Mouse (Mus musculus) liver, embryonic 16.5 days (tissue): ENCODE measurements around the gene Nxph3. TPM values are rescaled to one million over a fixed set of nuclear protein-coding genes. Genes with fewer than 3 reads are reported as not detected.

Experiments used
- ATAC-seq: fragments of 200-750 bp; cut with Nextera tagmentation; 2 replicates; pipeline ENCODE4 v1.8.0; 2017; ENCODE audit warnings: low read depth, mild to moderate bottlenecking, moderate number of reproducible peaks, moderate library complexity
- H3K27ac ChIP-seq: fragments of 300-500 bp; sonication (generic); 2 replicates; pipeline ENCODE4 v1.5.1; 2014; ENCODE audit warnings: mild to moderate bottlenecking, low read length
- H3K27me3 ChIP-seq: fragments of 300-500 bp; sonication (generic); 2 replicates; pipeline ENCODE4 v1.6.1; 2014; ENCODE audit warnings: low read depth, low read length, mixed read lengths; ENCODE audit not compliant: control insufficient read depth, insufficient read depth
- H3K36me3 ChIP-seq: fragments of 300-500 bp; sonication (generic); 2 replicates; pipeline ENCODE4 v1.6.1; 2014; ENCODE audit warnings: mild to moderate bottlenecking; ENCODE audit not compliant: control insufficient read depth, insufficient read depth
- H3K4me1 ChIP-seq: fragments of 300-500 bp; sonication (generic); 2 replicates; pipeline ENCODE4 v1.6.1; 2014; ENCODE audit warnings: low read depth, low read length, mixed read lengths; ENCODE audit not compliant: control insufficient read depth
- H3K4me2 ChIP-seq: fragments of 300-500 bp; sonication (generic); 2 replicates; pipeline ENCODE4 v1.6.1; 2014; ENCODE audit warnings: low read depth, low read length, mixed read lengths
- H3K4me3 ChIP-seq: fragments of 300-500 bp; sonication (generic); 2 replicates; pipeline ENCODE4 v1.5.1; 2014; ENCODE audit warnings: low read depth, mild to moderate bottlenecking, low read length
- H3K9ac ChIP-seq: fragments of 300-500 bp; sonication (generic); 2 replicates; pipeline ENCODE4 v1.6.1; 2014; ENCODE audit warnings: low read depth, low read length
- H3K9me3 ChIP-seq: fragments of 300-500 bp; sonication (generic); replicated peaks from 2 replicates; pipeline ENCODE4 v1.6.1; 2016; ENCODE audit warnings: low read length; ENCODE audit not compliant: control insufficient read depth
- WGBS: fragments of 180-500 bp; shearing (Covaris S2); extraction: QIAGEN DNeasy Blood & Tissue Kit; methylation state at CpG from one replicate; pipeline ENCODE4 v1.1.7; 2014; ENCODE audit not compliant: insufficient replicate concordance; 5-methylcytosine and 5-hydroxymethylcytosine counted together
- polyA plus RNA-seq: library from polyadenylated mRNA; unstranded; fragments of >200 nt; fragmentation: Nextera tagmentation; extraction: Ambion mirVana; gene quantifications from 2 replicates; pipeline ENCODE4 v1.2.1, GENCODE M21; 2015

Gene Nxph3
- polyA plus RNA-seq, 1 experiment from 2014 or later = not detected

GRCm38 (mm10) chr11:95462168-95462567 is 52.2 kb downstream of the Nxph3 start:
- WGBS = 78% methylated on average over 3 of the region's 3 CpGs

GRCm38 (mm10) chr11:95460872-95461271 is 53.5 kb downstream of the Nxph3 start:
- Histone ChIP-seq H3K27me3 (no peaks in the 10 kb centered on the region), H3K4me1 (no peaks in the 10 kb centered on the region; the same call in 1 of the 2 replicates), H3K4me2 (no peak overlapping the region), H3K9ac (no peak overlapping the region), H3K36me3 (no peaks in the 10 kb centered on the region), H3K4me3 (no peak overlapping the region), H3K27ac (no peak overlapping the region), H3K9me3 (no peaks in the 10 kb centered on the region)
- 70% methylated on average over 2 of the region's 2 CpGs for WGBS
- ATAC-seq = no peak

More at GRCm38 (mm10) chr11:95462168-95462567, 52.2 kb downstream of the Nxph3 start:
- Histone ChIP-seq H3K4me3 (no peak overlapping the region), H3K4me1 (no peaks in the 10 kb centered on the region; the same call in 1 of the 2 replicates), H3K27me3 (no peaks in the 10 kb centered on the region), H3K36me3 (no peaks in the 10 kb centered on the region), H3K9ac (no peak overlapping the region), H3K27ac (no peak overlapping the region), H3K9me3 (no peaks in the 10 kb centered on the region), H3K4me2 (no peak overlapping the region)
- ATAC-seq = no peak; the same call in 1 of the 2 replicates

Other genes starting within 250 kb of the Nxph3 start
- 29.4 and 31.2 TPM in 2 replicates for gene Kat7, start 204.3 kb downstream of the Nxph3 start, polyA plus RNA-seq
- gene Fam117a, start 177.6 kb downstream of the Nxph3 start, polyA plus RNA-seq = 73.5 and 81.3 TPM in 2 replicates
- 37.7 and 40.5 TPM in 2 replicates for gene Slc35b1, start 129.9 kb downstream of the Nxph3 start, polyA plus RNA-seq
- gene Spop, start 100.5 kb downstream of the Nxph3 start, polyA plus RNA-seq = 72.5 and 76.0 TPM in 2 replicates
- gene Ngfr, start 73.2 kb upstream of the Nxph3 start, polyA plus RNA-seq = 2.2 and 2.3 TPM in 2 replicates
- 126 and 130 TPM in 2 replicates for gene Phb, start 152.4 kb upstream of the Nxph3 start, polyA plus RNA-seq
- gene Zfp652, start 198.1 kb upstream of the Nxph3 start, polyA plus RNA-seq = 5.8 and 5.9 TPM in 2 replicates
- 0.30 and 0.33 TPM in 2 replicates for gene B130006D01Rik, start 209.0 kb upstream of the Nxph3 start, polyA plus RNA-seq